Mouse (Mus musculus) B cell, adult 67 days (primary cell): ENCODE data around the gene Nsfl1c. TPM values are rescaled to one million over a fixed set of nuclear protein-coding genes. Genes with fewer than 3 reads are reported as not detected.

Experiments
- total RNA-seq, 2 experiments: library from RNA; stranded (reverse); gene quantifications; 4 replicates each; pipeline ENCODE4 v1.2.4; 2023

Gene Nsfl1c
- total RNA-seq, result 100 to 1,000 TPM; 102 to 114 TPM

GRCm38 (mm10) chr2:151494035-151494803 is at the start of gene Nsfl1c:
Nsfl1c (plus strand) TSS chr2:151494182.

GRCm38 (mm10) chr2:151476053-151476452 is 17.9 kb upstream of the Nsfl1c start, which contains the start of gene 4921509C19Rik:
4921509C19Rik (minus strand) TSS chr2:151476153.

GRCm38 (mm10) chr2:151542323-151543062 is 48.5 kb downstream of the Nsfl1c start, which contains the start of gene Fkbp1a:
Fkbp1a (plus strand) TSS chr2:151542483.

Other genes starting within 250 kb of the Nsfl1c start
- not detected for gene 4921509C19Rik, start 18.0 kb upstream of the Nsfl1c start, total RNA-seq
- gene Fkbp1a, start 48.3 kb downstream of the Nsfl1c start, total RNA-seq, result 10 to 100 TPM; 66.5 to 74.4 TPM
- gene Sdcbp2, start 78.4 kb downstream of the Nsfl1c start, total RNA-seq, result 1 to 10 TPM; 1.6 to 2.2 TPM
- gene Snph, start 138.4 kb downstream of the Nsfl1c start, total RNA-seq, result under 1 TPM; 0.33 to 0.41 TPM
- gene Rad21l, start 174.4 kb downstream of the Nsfl1c start, total RNA-seq, result not detected
- gene Tmem74b, start 207.8 kb downstream of the Nsfl1c start, total RNA-seq, result not detected